Mouse (Mus musculus): ENCODE data around the gene Cldn9. TPM values are rescaled to one million over a fixed set of nuclear protein-coding genes. Genes with fewer than 3 reads are reported as not detected.
A peak's percentile ranks its signal among the peaks of the same experiment; 100 is the strongest.

Cldn9 gene
- total RNA-seq, 2 experiments from 2014 or later = 0.15 to 0.17 TPM

- DNase-seq = no peak
- intact Hi-C loops (cut with DNase I) = no loop called here
- Histone ChIP-seq H3K27ac (no peak overlapping the region), H3K4me3 (no peak overlapping the region)
- no peak for TF ChIP-seq CTCF (IDR thresholded peaks at IDR 0.05)
These were observed 20.9 kb upstream of the Cldn9 start for GRCm38 (mm10) chr17:23704741-23705140.

GRCm38 (mm10) chr17:23703301-23703700 is 19.5 kb upstream of the Cldn9 start:
- Histone ChIP-seq H3K4me3 (no peak overlapping the region), H3K27ac (no peak overlapping the region)
- intact Hi-C loops (cut with DNase I) = loop anchor here (2.0 kb wide), 1 partner anchor 26 kb away; the partner anchor contains the start of gene Tnfrsf12a
- TF ChIP-seq CTCF (IDR thresholded peaks at IDR 0.05) = no peak
- DNase-seq = no peak

- intact Hi-C loops (cut with DNase I) = no loop called here
- peak; percentile 96 for DNase-seq
These were observed 16.3 kb upstream of the Cldn9 start for GRCm38 (mm10) chr17:23700079-23700478.

GRCm38 (mm10) chr17:23699131-23700077 is 15.6 kb upstream of the Cldn9 start:
- peak; percentile 20; the same call in 1 of the 2 replicates for TF ChIP-seq CTCF (IDR thresholded peaks at IDR 0.05)
- H3K4me3 ChIP-seq = peak overlapping the region; percentile 91
- intact Hi-C loops (cut with DNase I) = no loop called here
- peak overlapping the region; percentile 87 for H3K27ac ChIP-seq
- DNase-seq = peak; percentile 80

More at GRCm38 (mm10) chr17:23700079-23700478, 16.3 kb upstream of the Cldn9 start:
- Histone ChIP-seq H3K27ac (peak overlapping the region; percentile 87), H3K4me3 (peak overlapping the region; percentile 91)
- peak; percentile 87 for TF ChIP-seq CTCF (IDR thresholded peaks at IDR 0.05)

GRCm38 (mm10) chr17:23695801-23696200 is 12.0 kb upstream of the Cldn9 start:
- Histone ChIP-seq H3K4me3 (no peak overlapping the region), H3K27ac (no peak overlapping the region)
- intact Hi-C loops (cut with DNase I) = no loop called here
- DNase-seq = no peak
- no peak for TF ChIP-seq CTCF (IDR thresholded peaks at IDR 0.05)

- H3K27ac ChIP-seq = no peak overlapping the region
- DNase-seq = no peak
- intact Hi-C loops (cut with DNase I) = no loop called here
- no peak for TF ChIP-seq CTCF (IDR thresholded peaks at IDR 0.05)
- H3K4me3 ChIP-seq = no peak overlapping the region
These were observed 10.7 kb upstream of the Cldn9 start for GRCm38 (mm10) chr17:23694491-23694890.

GRCm38 (mm10) chr17:23683226-23683625 is 600 bp downstream of the Cldn9 start:
- Histone ChIP-seq H3K4me3 (no peak overlapping the region; the same call in 1 of the 2 replicates), H3K27ac (no peak overlapping the region)

GRCm38 (mm10) chr17:23682530-23682929 is 1.3 kb downstream of the Cldn9 start:
- intact Hi-C loops (cut with DNase I) = no loop called here
- Histone ChIP-seq H3K27ac (no peak overlapping the region), H3K4me3 (no peak overlapping the region)
- TF ChIP-seq CTCF (IDR thresholded peaks at IDR 0.05) = no peak
- DNase-seq = no peak

More at GRCm38 (mm10) chr17:23683226-23683625, 600 bp downstream of the Cldn9 start:
- intact Hi-C loops (cut with DNase I) = no loop called here
- no peak for DNase-seq
- no peak for TF ChIP-seq CTCF (IDR thresholded peaks at IDR 0.05)

GRCm38 (mm10) chr17:23682092-23682491 is 1.7 kb downstream of the Cldn9 start:
- Histone ChIP-seq H3K27ac (no peak overlapping the region), H3K4me3 (no peak overlapping the region)
- intact Hi-C loops (cut with DNase I) = no loop called here
- DNase-seq = peak; percentile 2
- no peak for TF ChIP-seq CTCF (IDR thresholded peaks at IDR 0.05)

GRCm38 (mm10) chr17:23681086-23681485 is 2.7 kb downstream of the Cldn9 start:
- H3K4me3 ChIP-seq = no peak overlapping the region
- no peak for TF ChIP-seq CTCF (IDR thresholded peaks at IDR 0.05)
- DNase-seq = peak; percentile 18
- intact Hi-C loops (cut with DNase I) = no loop called here
- no peak overlapping the region for H3K27ac ChIP-seq

GRCm38 (mm10) chr17:23680336-23680735 is 3.5 kb downstream of the Cldn9 start:
- DNase-seq = no peak
- H3K27ac ChIP-seq = no peak overlapping the region
- TF ChIP-seq CTCF (IDR thresholded peaks at IDR 0.05) = no peak
- H3K4me3 ChIP-seq = no peak overlapping the region
- intact Hi-C loops (cut with DNase I) = no loop called here

- intact Hi-C loops (cut with DNase I) = no loop called here
- H3K4me3 ChIP-seq = no peak within 1 kb of the TSS
- no peak for TF ChIP-seq CTCF (IDR thresholded peaks at IDR 0.05)
- H3K27ac ChIP-seq = no peak within 1 kb of the TSS
- no peak for DNase-seq
These were observed 4.5 kb downstream of the Cldn9 start, which contains the start of gene Cldn6 for GRCm38 (mm10) chr17:23679127-23679835. Gene Cldn6 (plus strand): TSS chr17:23679249.

GRCm38 (mm10) chr17:23677236-23677679 is 6.6 kb downstream of the Cldn9 start, which contains the start of gene Tnfrsf12a:
Gene Tnfrsf12a (minus strand): TSS chr17:23677468.
- Histone ChIP-seq H3K27ac (peak within 1 kb of the TSS; percentile 93), H3K4me3 (peak within 1 kb of the TSS; percentile 78)
- intact Hi-C loops (cut with DNase I) = loop anchor here (2.0 kb wide), 1 partner anchor 26 kb away; no protein-coding TSS in a partner anchor
- DNase-seq = peak; percentile 89
- TF ChIP-seq CTCF (IDR thresholded peaks at IDR 0.05) = no peak
